Mouse (Mus musculus): ENCODE measurements around the gene Adamts1. TPM values are rescaled to one million over a fixed set of nuclear protein-coding genes. Genes with fewer than 3 reads are reported as not detected.

The Adamts1 gene
- 77.6 and 82.1 TPM in 2 replicates for polyA plus RNA-seq (2015; fragmentation: Nextera tagmentation; extraction: Ambion mirVana)

GRCm38 (mm10) chr16:85802954-85803353, at the start of gene Adamts1:
Gene Adamts1 (minus strand): TSS chr16:85803113.
- Histone ChIP-seq H3K4me1 (replicated peaks; ENCODE audit: control insufficient read depth, insufficient read depth, low read length) (peaks cover 20% of the 10 kb centered on the region), H3K9me3 (ENCODE audit: control insufficient read depth, low read length) (no peaks in the 10 kb centered on the region), H3K27me3 (ENCODE audit: control insufficient read depth, insufficient read depth, low read depth, low read length) (no peaks in the 10 kb centered on the region), H3K4me2 (ENCODE audit: low read depth, low read length) (peak within 1 kb of the TSS; percentile 74), H3K27ac (ENCODE audit: low read length) (peak within 1 kb of the TSS; percentile 97), H3K36me3 (ENCODE audit: control insufficient read depth, insufficient read depth, low read length) (peaks cover 16% of the 10 kb centered on the region), H3K4me3 (ENCODE audit: low read length) (peak within 1 kb of the TSS; percentile 82), H3K9ac (ENCODE audit: low read length) (peak within 1 kb of the TSS; percentile 95)
- WGBS: under 1% methylated on average over 25 of the region's 26 CpGs
- peak; percentile 88 for ATAC-seq (ENCODE audit: low read depth)

DNA sequence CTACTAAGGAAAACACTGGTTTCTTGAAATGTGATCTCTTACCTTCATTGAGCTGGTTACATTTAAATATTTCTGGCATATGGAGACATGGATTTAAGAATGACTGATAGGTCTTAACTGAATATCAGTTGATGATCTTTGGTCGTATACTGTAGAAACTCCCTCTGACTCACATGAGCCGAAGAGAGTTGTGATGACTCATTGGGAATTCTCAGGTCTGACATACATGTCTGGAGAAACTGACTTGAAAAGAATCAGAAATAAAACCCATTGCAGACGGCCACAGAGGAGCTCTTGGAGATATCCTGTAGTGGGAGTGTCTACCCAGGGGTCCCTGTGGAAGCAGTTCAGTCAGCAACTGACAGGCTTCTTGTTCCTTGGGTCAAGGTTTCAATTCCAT, 24.2 kb upstream of the Adamts1 start:
- H3K9ac ChIP-seq (ENCODE audit: low read length): no peak overlapping the region
- no peaks in the 10 kb centered on the region for H3K27me3 ChIP-seq (ENCODE audit: control insufficient read depth, insufficient read depth, low read depth, low read length)
- no peak for ATAC-seq (ENCODE audit: low read depth)
- H3K36me3 ChIP-seq (ENCODE audit: control insufficient read depth, insufficient read depth, low read length): no peaks in the 10 kb centered on the region
- no peaks in the 10 kb centered on the region for H3K4me1 ChIP-seq (replicated peaks; ENCODE audit: control insufficient read depth, insufficient read depth, low read length)
- no peak overlapping the region for H3K27ac ChIP-seq (ENCODE audit: low read length)
- no peak overlapping the region for H3K4me3 ChIP-seq (ENCODE audit: low read length)
- H3K9me3 ChIP-seq (ENCODE audit: control insufficient read depth, low read length): no peaks in the 10 kb centered on the region
- 80% methylated on average over 3 of the region's 3 CpGs for WGBS
- H3K4me2 ChIP-seq (ENCODE audit: low read depth, low read length): no peak overlapping the region

GRCm38 (mm10) chr16:85822330-85822916, 19.5 kb upstream of the Adamts1 start:
- Histone ChIP-seq H3K27ac (ENCODE audit: low read length) (no peak overlapping the region), H3K27me3 (ENCODE audit: control insufficient read depth, insufficient read depth, low read depth, low read length) (no peaks in the 10 kb centered on the region), H3K4me2 (ENCODE audit: low read depth, low read length) (no peak overlapping the region), H3K9ac (ENCODE audit: low read length) (no peak overlapping the region), H3K4me1 (replicated peaks; ENCODE audit: control insufficient read depth, insufficient read depth, low read length) (no peaks in the 10 kb centered on the region), H3K4me3 (ENCODE audit: low read length) (no peak overlapping the region), H3K36me3 (ENCODE audit: control insufficient read depth, insufficient read depth, low read length) (no peaks in the 10 kb centered on the region), H3K9me3 (ENCODE audit: control insufficient read depth, low read length) (no peaks in the 10 kb centered on the region)
- no peak for ATAC-seq (ENCODE audit: low read depth)
- WGBS: 54% methylated on average over 5 of the region's 5 CpGs

GRCm38 (mm10) chr16:85819808-85820458, 17.0 kb upstream of the Adamts1 start:
- Histone ChIP-seq H3K9me3 (ENCODE audit: control insufficient read depth, low read length) (no peaks in the 10 kb centered on the region), H3K4me3 (ENCODE audit: low read length) (no peak overlapping the region), H3K27me3 (ENCODE audit: control insufficient read depth, insufficient read depth, low read depth, low read length) (no peaks in the 10 kb centered on the region), H3K27ac (ENCODE audit: low read length) (no peak overlapping the region), H3K36me3 (ENCODE audit: control insufficient read depth, insufficient read depth, low read length) (no peaks in the 10 kb centered on the region), H3K4me2 (ENCODE audit: low read depth, low read length) (no peak overlapping the region), H3K4me1 (replicated peaks; ENCODE audit: control insufficient read depth, insufficient read depth, low read length) (no peaks in the 10 kb centered on the region), H3K9ac (ENCODE audit: low read length) (no peak overlapping the region)
- WGBS: 47% methylated on average over 5 of the region's 5 CpGs
- 0 out of 2 replicates have a peak, but pooled peaks have one; percentile 36 for ATAC-seq (ENCODE audit: low read depth)

DNA sequence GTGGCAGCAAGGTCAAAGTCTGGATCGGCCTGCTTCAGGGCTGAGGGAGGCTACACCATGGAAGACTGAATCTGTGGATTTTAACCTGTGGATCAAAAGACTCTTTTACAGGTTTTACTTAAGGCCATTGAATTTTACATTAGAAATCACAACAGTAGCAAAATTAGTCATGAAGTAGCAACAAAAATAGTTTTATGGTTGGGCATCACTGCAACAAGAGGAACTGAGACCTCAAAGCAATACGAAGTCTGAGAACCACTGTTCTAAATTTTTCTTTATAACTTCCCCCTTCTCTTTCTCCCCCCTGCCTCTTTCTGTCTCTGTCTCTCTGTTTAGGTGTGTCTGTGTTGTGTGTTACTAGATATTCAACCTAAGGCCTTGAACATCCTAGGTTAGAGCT, 11.2 kb upstream of the Adamts1 start:
- H3K27ac ChIP-seq (ENCODE audit: low read length): no peak overlapping the region
- H3K4me1 ChIP-seq (replicated peaks; ENCODE audit: control insufficient read depth, insufficient read depth, low read length): no peaks in the 10 kb centered on the region
- no peak overlapping the region for H3K4me3 ChIP-seq (ENCODE audit: low read length)
- 91% methylated on average over 2 of the region's 2 CpGs for whole genome bisulfite sequencing
- ATAC-seq (ENCODE audit: low read depth): no peak
- H3K36me3 ChIP-seq (ENCODE audit: control insufficient read depth, insufficient read depth, low read length): no peaks in the 10 kb centered on the region
- H3K4me2 ChIP-seq (ENCODE audit: low read depth, low read length): no peak overlapping the region
- no peak overlapping the region for H3K9ac ChIP-seq (ENCODE audit: low read length)
- no peaks in the 10 kb centered on the region for H3K27me3 ChIP-seq (ENCODE audit: control insufficient read depth, insufficient read depth, low read depth, low read length)
- H3K9me3 ChIP-seq (ENCODE audit: control insufficient read depth, low read length): no peaks in the 10 kb centered on the region

- no peak for ATAC-seq (ENCODE audit: low read depth)
- WGBS: 10% methylated on average over 2 of the region's 2 CpGs
- no peaks in the 10 kb centered on the region for H3K9me3 ChIP-seq (ENCODE audit: control insufficient read depth, low read length)
- no peak overlapping the region for H3K27ac ChIP-seq (ENCODE audit: low read length)
- no peak overlapping the region for H3K9ac ChIP-seq (ENCODE audit: low read length)
- no peaks in the 10 kb centered on the region for H3K36me3 ChIP-seq (ENCODE audit: control insufficient read depth, insufficient read depth, low read length)
- H3K4me2 ChIP-seq (ENCODE audit: low read depth, low read length): peak overlapping the region; percentile 32
- H3K4me1 ChIP-seq (replicated peaks; ENCODE audit: control insufficient read depth, insufficient read depth, low read length): peaks cover 8% of the 10 kb centered on the region
- no peaks in the 10 kb centered on the region for H3K27me3 ChIP-seq (ENCODE audit: control insufficient read depth, insufficient read depth, low read depth, low read length)
- no peak overlapping the region for H3K4me3 ChIP-seq (ENCODE audit: low read length)
These were observed 4.7 kb upstream of the Adamts1 start for GRCm38 (mm10) chr16:85807626-85808025.

- no peaks in the 10 kb centered on the region for H3K36me3 ChIP-seq (ENCODE audit: control insufficient read depth, insufficient read depth, low read length)
- no peak overlapping the region for H3K27ac ChIP-seq (ENCODE audit: low read length)
- peak overlapping the region; percentile 32 for H3K4me2 ChIP-seq (ENCODE audit: low read depth, low read length)
- ATAC-seq (ENCODE audit: low read depth): no peak
- H3K9me3 ChIP-seq (ENCODE audit: control insufficient read depth, low read length): no peaks in the 10 kb centered on the region
- WGBS: 14% methylated on average over 3 of the region's 3 CpGs
- peaks cover 8% of the 10 kb centered on the region for H3K4me1 ChIP-seq (replicated peaks; ENCODE audit: control insufficient read depth, insufficient read depth, low read length)
- no peak overlapping the region for H3K9ac ChIP-seq (ENCODE audit: low read length)
- no peak overlapping the region for H3K4me3 ChIP-seq (ENCODE audit: low read length)
- H3K27me3 ChIP-seq (ENCODE audit: control insufficient read depth, insufficient read depth, low read depth, low read length): no peaks in the 10 kb centered on the region
These were observed 4.2 kb upstream of the Adamts1 start for GRCm38 (mm10) chr16:85807072-85807471.

- H3K27me3 ChIP-seq (ENCODE audit: control insufficient read depth, insufficient read depth, low read depth, low read length): no peaks in the 10 kb centered on the region
- H3K36me3 ChIP-seq (ENCODE audit: control insufficient read depth, insufficient read depth, low read length): no peaks in the 10 kb centered on the region
- H3K4me3 ChIP-seq (ENCODE audit: low read length): no peak overlapping the region
- peaks cover 8% of the 10 kb centered on the region for H3K4me1 ChIP-seq (replicated peaks; ENCODE audit: control insufficient read depth, insufficient read depth, low read length)
- no peak for ATAC-seq (ENCODE audit: low read depth)
- no peak overlapping the region for H3K27ac ChIP-seq (ENCODE audit: low read length)
- H3K9ac ChIP-seq (ENCODE audit: low read length): no peak overlapping the region
- no peak overlapping the region for H3K4me2 ChIP-seq (ENCODE audit: low read depth, low read length)
- H3K9me3 ChIP-seq (ENCODE audit: control insufficient read depth, low read length): no peaks in the 10 kb centered on the region
- WGBS: 54% methylated on average over 2 of the region's 2 CpGs
These were observed 2.7 kb upstream of the Adamts1 start for GRCm38 (mm10) chr16:85805581-85805980.

GRCm38 (mm10) chr16:85803613-85804551, 969 bp upstream of the Adamts1 start:
- Histone ChIP-seq H3K4me1 (replicated peaks; ENCODE audit: control insufficient read depth, insufficient read depth, low read length) (peaks cover 20% of the 10 kb centered on the region), H3K36me3 (ENCODE audit: control insufficient read depth, insufficient read depth, low read length) (peaks cover 7% of the 10 kb centered on the region), H3K27me3 (ENCODE audit: control insufficient read depth, insufficient read depth, low read depth, low read length) (no peaks in the 10 kb centered on the region), H3K4me2 (ENCODE audit: low read depth, low read length) (peak overlapping the region; percentile 74), H3K9me3 (ENCODE audit: control insufficient read depth, low read length) (no peaks in the 10 kb centered on the region), H3K4me3 (ENCODE audit: low read length) (peak overlapping the region; percentile 82), H3K9ac (ENCODE audit: low read length) (peak overlapping the region; percentile 95), H3K27ac (ENCODE audit: low read length) (peak overlapping the region; percentile 97)
- 2% methylated on average over 25 of the region's 25 CpGs for WGBS
- ATAC-seq (ENCODE audit: low read depth): peak; percentile 51
